Mouse (Mus musculus) heart, postnatal 10 days (tissue): ENCODE measurements around the gene Haus8. TPM values are rescaled to one million over a fixed set of nuclear protein-coding genes. Genes with fewer than 3 reads are reported as not detected.
"Not testable (repeated sequence)": the region's sequence is repeated elsewhere in the genome, so short reads cannot be mapped to it uniquely, and the experiment has no call there.

Source experiments
- DNase-seq, 2 experiments: peaks; one replicate each; pipeline ENCODE4 v3.0.0; 2021
- intact Hi-C: fragments of 180-260 bp; cut with DNase I; formaldehyde crosslinking; loops from one replicate; pipeline ENCODE4 v1.15.1; 2025
- total RNA-seq, 2 experiments: library from RNA; stranded (reverse); gene quantifications; 2 replicates each; pipeline ENCODE4 v1.2.3; 2021

The Haus8 gene
- total RNA-seq: 10 to 100 TPM; 38.9 to 52.7 TPM

- intact Hi-C loops: loop anchor here (2.0 to 5.0 kb wide), 3 partner anchors 40 to 135 kb away; partner anchors contain the start of gene Ankle1
- DNase-seq: peak; percentile 97 to 98
These were observed at the start of gene Haus8, which contains the start of gene Myo9b for GRCm38 (mm10) chr8:71272286-71273150. Gene Haus8 (minus strand): TSS chr8:71272934. Gene Myo9b (plus strand): TSS chr8:71272714.

- intact Hi-C loops, DNase-seq: not testable (repeated sequence)
These were observed 47.0 kb upstream of the Haus8 start for GRCm38 (mm10) chr8:71319760-71320159.

GRCm38 (mm10) chr8:71318610-71319009, 45.9 kb upstream of the Haus8 start:
- DNase-seq, intact Hi-C loops: not testable (repeated sequence)

GRCm38 (mm10) chr8:71316486-71317031, 43.8 kb upstream of the Haus8 start:
- intact Hi-C loops: no loop called here
- peak in 1 of 2 experiments; percentile 38 for DNase-seq

GRCm38 (mm10) chr8:71315972-71316371, 43.2 kb upstream of the Haus8 start:
- intact Hi-C loops: no loop called here
- DNase-seq: peak; percentile 41 to 52

GRCm38 (mm10) chr8:71313951-71314350, 41.2 kb upstream of the Haus8 start:
- intact Hi-C loops: loop anchor here (5.0 kb wide), 1 partner anchor 42 kb away; the partner anchor contains the start of genes Haus8 and Myo9b
- no peak for DNase-seq

- intact Hi-C loops: loop anchor here (5.0 kb wide), 1 partner anchor 40 kb away; the partner anchor contains the start of genes Haus8 and Myo9b
- peak; percentile 81 to 86 for DNase-seq
These were observed 40.0 kb upstream of the Haus8 start for GRCm38 (mm10) chr8:71312700-71313099.

GRCm38 (mm10) chr8:71310446-71310845, 37.7 kb upstream of the Haus8 start:
- intact Hi-C loops: loop anchor here (5.0 kb wide), 1 partner anchor 38 kb away; the partner anchor contains the start of genes Haus8 and Myo9b
- DNase-seq: peak; percentile 64 to 72

GRCm38 (mm10) chr8:71307913-71308312, 35.2 kb upstream of the Haus8 start:
- intact Hi-C loops: no loop called here
- DNase-seq: no peak

GRCm38 (mm10) chr8:71307371-71307770, 34.6 kb upstream of the Haus8 start:
- DNase-seq: no peak
- intact Hi-C loops: no loop called here

- DNase-seq: peak in 1 of 2 experiments; percentile 23
- intact Hi-C loops: no loop called here
These were observed 33.3 kb upstream of the Haus8 start for GRCm38 (mm10) chr8:71305988-71306387.

- no peak for DNase-seq
- intact Hi-C loops: no loop called here
These were observed 30.9 kb upstream of the Haus8 start for GRCm38 (mm10) chr8:71303632-71304031.

GRCm38 (mm10) chr8:71302788-71303187, 30.1 kb upstream of the Haus8 start:
- DNase-seq: no peak
- intact Hi-C loops: no loop called here

GRCm38 (mm10) chr8:71299716-71300115, 27.0 kb upstream of the Haus8 start:
- DNase-seq: no peak
- intact Hi-C loops: no loop called here

- intact Hi-C loops: no loop called here
These were observed 24.7 kb upstream of the Haus8 start for GRCm38 (mm10) chr8:71297439-71297838.

GRCm38 (mm10) chr8:71296784-71297183, 24.1 kb upstream of the Haus8 start:
- intact Hi-C loops: no loop called here
- DNase-seq: peak; percentile 69 to 78

More at GRCm38 (mm10) chr8:71297439-71297838, 24.7 kb upstream of the Haus8 start:
- no peak for DNase-seq

GRCm38 (mm10) chr8:71296188-71296621, 23.5 kb upstream of the Haus8 start:
- no peak for DNase-seq
- intact Hi-C loops: no loop called here

GRCm38 (mm10) chr8:71293930-71294329, 21.2 kb upstream of the Haus8 start:
- intact Hi-C loops: not testable (repeated sequence)

GRCm38 (mm10) chr8:71291351-71291750, 18.6 kb upstream of the Haus8 start:
- no peak for DNase-seq
- intact Hi-C loops: no loop called here

More at GRCm38 (mm10) chr8:71293930-71294329, 21.2 kb upstream of the Haus8 start:
- DNase-seq: not testable (repeated sequence)

GRCm38 (mm10) chr8:71290911-71291310, 18.2 kb upstream of the Haus8 start:
- DNase-seq: no peak
- intact Hi-C loops: no loop called here

GRCm38 (mm10) chr8:71290211-71290610, 17.5 kb upstream of the Haus8 start:
- DNase-seq: no peak
- intact Hi-C loops: no loop called here
